Mouse (Mus musculus) liver, embryonic 14.5 days (tissue): ENCODE results near the gene Wdr63.

Source experiments
- CTCF ChIP-seq: IDR thresholded peaks from 2 replicates; pipeline ENCODE4 v1.5.1; 2016; ENCODE audit warnings: antibody characterized with exemption, low read depth, control low read depth
- EP300 ChIP-seq: IDR thresholded peaks from 2 replicates; pipeline ENCODE4 v1.6.1; 2016; ENCODE audit warnings: antibody characterized with exemption, low read depth

- TF ChIP-seq CTCF (peak; percentile 56), EP300 (no peak)
Measured at GRCm38 (mm10) chr3:146102049-146102448, 5.9 kb downstream of the Wdr63 start.
